Mouse (Mus musculus) urinary bladder, postnatal 25 days (tissue): Measurements from ENCODE around the gene Cirbp.
"Not testable (repeated sequence)": the region's sequence is repeated elsewhere in the genome, so short reads cannot be mapped to it uniquely, and the experiment has no call there.

ENCODE experiments used
- DNase-seq: peaks from one replicate; pipeline ENCODE4 v3.0.0; 2022; ENCODE audit warnings: low spot score

Cirbp gene

GRCm38 (mm10) chr10:80211547-80212103, 45.8 kb downstream of the Cirbp start:
- DNase-seq: not testable (repeated sequence)

- no peak for DNase-seq
Observed at GRCm38 (mm10) chr10:80215048-80215772, 49.4 kb downstream of the Cirbp start.

DNA sequence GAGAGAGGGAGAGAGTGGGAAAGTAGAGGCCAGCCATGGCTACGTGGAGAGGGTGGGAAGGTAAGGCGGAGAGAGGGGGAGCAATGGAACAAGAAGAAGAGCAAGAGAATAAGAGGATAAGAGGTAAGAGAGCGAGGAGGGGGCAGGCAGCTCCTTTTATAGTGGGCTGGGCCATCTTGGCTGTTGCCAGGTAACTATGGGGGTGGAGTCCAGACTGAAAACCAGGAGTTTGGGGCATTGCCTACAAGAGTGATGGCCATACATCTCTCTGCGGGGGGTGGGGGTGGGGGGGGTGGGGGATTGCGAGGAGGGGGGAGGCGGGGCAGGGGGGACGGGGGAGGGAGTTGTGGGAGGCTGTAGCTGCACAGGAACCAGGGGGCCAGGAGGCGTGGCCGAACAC, 54.9 kb downstream of the Cirbp start:
- no peak for DNase-seq
